Mouse (Mus musculus) cortical plate, adult 2 months (tissue): ENCODE data around the gene Tut1.

ENCODE experiments used
- CTCF ChIP-seq: fragments of 200-500 bp; IDR thresholded peaks from 2 replicates; pipeline ENCODE4 v1.5.1; 2011; ENCODE audit warnings: mild to moderate bottlenecking, control low read depth, low read length; ENCODE audit not compliant: insufficient read depth; ENCODE audit errors: extremely low read depth
- POLR2A ChIP-seq: fragments of 200-500 bp; IDR thresholded peaks from 2 replicates; pipeline ENCODE4 v1.6.1; 2011; ENCODE audit warnings: mild to moderate bottlenecking, low read length, control low read depth; ENCODE audit not compliant: insufficient read depth; ENCODE audit errors: extremely low read depth

- TF ChIP-seq CTCF: no peak
- TF ChIP-seq POLR2A: no peak
These were observed 34.2 kb downstream of the Tut1 start for GRCm38 (mm10) chr19:8987816-8988215.
